Mouse (Mus musculus) sigmoid colon, adult 10 weeks (tissue): ENCODE data around the gene Olfr690. TPM values are rescaled to one million over a fixed set of nuclear protein-coding genes. Genes with fewer than 3 reads are reported as not detected.

Source experiments
- polyA plus RNA-seq: library from polyadenylated mRNA; stranded (reverse); fragments of 350-450 nt; fragmentation: Illumina TruSeq; extraction: RNeasy Lipid Tissue Mini Kit (QIAGEN cat#74804); gene quantifications from one replicate; pipeline ENCODE4 v1.2.3, GENCODE M21; 2014; ENCODE audit warnings: low read depth, low replicate concordance

The Olfr690 gene
- polyA plus RNA-seq: not detected

GRCm38 (mm10) chr7:105334004-105334403 lies at the start of gene Olfr690:
Gene Olfr690, minus strand, starts transcription at chr7:105334104.

DNA sequence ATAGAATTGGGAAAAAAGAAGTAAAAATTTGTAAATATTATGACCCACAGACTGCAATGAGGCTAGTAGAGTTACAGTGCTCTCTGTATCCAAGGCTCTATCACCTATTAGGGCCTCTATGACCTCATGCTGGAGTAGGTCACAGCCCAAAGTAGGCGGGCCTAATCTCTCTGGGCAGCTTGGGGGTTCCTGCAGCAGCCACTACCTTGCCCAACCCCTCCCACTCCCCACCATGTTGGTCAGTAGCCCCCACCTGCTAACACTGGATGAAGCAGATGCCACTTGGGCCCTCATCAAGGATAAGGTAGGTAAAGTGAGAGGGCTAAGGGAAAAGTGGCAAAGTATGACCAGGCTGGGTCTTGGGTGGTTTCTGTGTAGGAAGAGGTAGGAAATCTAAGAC lies 41.0 kb upstream of the Olfr690 start, which contains the start of gene Gm5901:
Gene Gm5901, plus strand, starts transcription at position 173 of the 400 bp plus-strand sequence.

GRCm38 (mm10) chr7:105367930-105368329 lies 34.0 kb upstream of the Olfr690 start, which contains the start of gene Olfr692:
Gene Olfr692, plus strand, starts transcription at chr7:105368230.

GRCm38 (mm10) chr7:105342170-105342569 lies 8.3 kb upstream of the Olfr690 start, which contains the start of gene Olfr691:
Gene Olfr691, minus strand, starts transcription at chr7:105342270.

DNA sequence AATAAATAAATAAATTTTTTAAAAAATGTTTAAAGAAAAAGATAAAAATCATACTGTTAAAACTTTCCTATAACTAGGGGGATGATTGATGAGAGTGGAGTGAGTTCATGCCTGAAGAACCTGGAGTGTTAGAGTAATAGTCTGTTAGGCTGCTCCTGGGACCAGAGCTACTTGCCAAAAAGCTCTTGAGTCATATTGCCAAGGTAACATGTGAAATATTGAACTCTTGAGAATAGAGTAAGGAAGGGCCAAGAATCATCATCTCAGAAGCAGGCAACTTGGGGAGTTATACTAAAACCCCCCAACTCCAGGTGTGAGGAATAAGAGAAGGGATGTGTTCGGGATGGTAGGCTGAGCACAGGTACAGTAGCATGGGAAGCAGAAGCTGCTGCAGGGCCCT lies 23.0 kb downstream of the Olfr690 start, which contains the start of gene Olfr689:
Gene Olfr689, plus strand, starts transcription at position 301 of the 400 bp plus-strand sequence.

DNA sequence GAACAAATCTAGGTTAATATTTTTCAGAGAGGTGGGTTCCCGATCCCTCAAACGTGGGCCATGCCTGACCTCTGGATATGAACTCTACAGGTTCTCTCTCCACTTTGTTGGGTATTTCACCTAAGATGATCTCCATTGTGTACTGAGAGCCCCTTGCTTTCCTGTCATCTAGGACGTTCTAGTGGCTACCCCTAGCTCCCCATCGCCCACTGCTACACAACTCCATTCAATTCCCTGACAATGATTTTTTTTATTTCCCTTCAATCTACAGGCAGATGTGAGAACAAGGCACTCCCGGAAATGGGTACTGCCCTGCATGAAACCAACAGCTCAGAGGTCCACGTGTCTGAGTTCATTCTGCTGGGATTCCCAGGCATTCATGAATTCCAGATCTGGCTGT lies 46.1 kb downstream of the Olfr690 start, which contains the start of gene Olfr688:
Gene Olfr688, plus strand, starts transcription at position 301 of the 400 bp plus-strand sequence.

Other genes with a start within 250 kb of the Olfr690 start
- not detected for gene Olfr680-ps1, start 241.3 kb downstream of the Olfr690 start, polyA plus RNA-seq
- gene Olfr681, start 217.3 kb downstream of the Olfr690 start, polyA plus RNA-seq: not detected
- not detected for gene Olfr683, start 187.1 kb downstream of the Olfr690 start, polyA plus RNA-seq
- not detected for gene Olfr684, start 170.5 kb downstream of the Olfr690 start, polyA plus RNA-seq
- gene Olfr685, start 148.1 kb downstream of the Olfr690 start, polyA plus RNA-seq: not detected
- not detected for gene Olfr686, start 126.6 kb downstream of the Olfr690 start, polyA plus RNA-seq
- gene Olfr688, start 46.0 kb downstream of the Olfr690 start, polyA plus RNA-seq: not detected
- gene Olfr689, start 22.9 kb downstream of the Olfr690 start, polyA plus RNA-seq: not detected
- not detected for gene Olfr691, start 8.2 kb upstream of the Olfr690 start, polyA plus RNA-seq
- gene Olfr692, start 34.1 kb upstream of the Olfr690 start, polyA plus RNA-seq: not detected
- gene Gm5901, start 40.9 kb upstream of the Olfr690 start, polyA plus RNA-seq: not detected
- 61.1 TPM for gene Fam160a2, start 66.0 kb upstream of the Olfr690 start, polyA plus RNA-seq
- 0.16 TPM for gene Cnga4, start 70.5 kb upstream of the Olfr690 start, polyA plus RNA-seq
- gene Cckbr, start 91.6 kb upstream of the Olfr690 start, polyA plus RNA-seq: not detected
- 9.2 TPM for gene Cavin3, start 148.2 kb upstream of the Olfr690 start, polyA plus RNA-seq
- gene Smpd1, start 220.3 kb upstream of the Olfr690 start, polyA plus RNA-seq: 2.7 TPM
- not detected for gene Apbb1, start 247.5 kb upstream of the Olfr690 start, polyA plus RNA-seq